Mouse (Mus musculus) stomach, postnatal 0 days (tissue): ENCODE measurements at regions not wholly inside any gene's neighbourhood (a gene's known extent, or its start where the extent isn't known, plus 50 kb on each side); places are given as distances from the start of the nearest gene placed in this dataset.

ENCODE experiments used
- CTCF ChIP-seq: IDR thresholded peaks from 2 replicates; pipeline ENCODE4 v1.5.1; 2016; ENCODE audit warnings: antibody characterized with exemption, low read depth, mild to moderate bottlenecking, moderate library complexity
- EP300 ChIP-seq: optimal IDR thresholded peaks from 2 replicates; pipeline ENCODE3; 2016; ENCODE audit warnings: antibody characterized with exemption

GRCm38 (mm10) chr9:99995204-99995603 is 119.2 kb upstream of the Sox14 start:
- TF ChIP-seq CTCF = no peak
- TF ChIP-seq EP300 = no peak
